Mouse (Mus musculus) G1E (cell line): Measurements from ENCODE around the gene Pecr.

Experiments used
- CTCF ChIP-seq: IDR thresholded peaks from 2 replicates; pipeline ENCODE4 v1.5.1; 2012; ENCODE audit warnings: low read depth, low read length, inconsistent platforms, mixed read lengths
- GATA1 ChIP-seq: IDR thresholded peaks from 2 replicates; pipeline ENCODE4 v1.6.1; 2012; ENCODE audit warnings: borderline replicate concordance, low read length, inconsistent platforms, mixed read lengths
- TAL1 ChIP-seq: conservative IDR thresholded peaks from 2 replicates; pipeline ENCODE4 v1.6.1; 2012; ENCODE audit warnings: low read depth, low read length, inconsistent platforms, mixed read lengths

DNA sequence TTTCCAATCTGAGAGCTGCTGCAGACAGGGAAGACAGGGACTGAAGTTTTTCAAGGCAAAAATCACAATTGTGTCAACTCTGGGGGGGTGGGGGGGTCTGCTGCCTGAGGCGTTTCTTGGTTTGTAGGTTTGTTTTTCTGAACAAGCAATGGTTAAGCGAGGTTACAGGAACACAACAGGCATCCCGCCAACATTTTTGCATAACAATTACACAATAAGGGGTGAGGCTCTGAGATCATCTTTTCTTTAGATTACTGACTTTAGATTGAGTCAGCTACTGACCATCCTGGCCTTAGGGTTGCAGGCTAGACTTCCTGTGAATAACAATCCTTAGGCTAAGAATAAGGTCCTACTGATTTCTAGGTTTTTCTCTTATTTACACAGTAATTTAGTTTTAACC, 55.1 kb downstream of the Pecr start:
- TF ChIP-seq CTCF (no peak), GATA1 (no peak), TAL1 (no peak)
